Mouse (Mus musculus) small intestine, adult 2 months (tissue): ENCODE results near the gene Evl.

Experiments
- CTCF ChIP-seq: fragments of 200-500 bp; IDR thresholded peaks from 2 replicates; pipeline ENCODE4 v1.5.1; 2012; ENCODE audit warnings: low read depth, mild to moderate bottlenecking, control low read depth, inconsistent platforms, low read length, moderate library complexity, mixed read lengths; ENCODE audit not compliant: insufficient replicate concordance, insufficient read length; ENCODE audit errors: extremely low read depth
- POLR2A ChIP-seq: fragments of 200-500 bp; IDR thresholded peaks from 2 replicates; pipeline ENCODE4 v1.6.1; 2012; ENCODE audit warnings: low read depth, mild to moderate bottlenecking, control low read depth, inconsistent platforms, low read length, moderate library complexity

DNA sequence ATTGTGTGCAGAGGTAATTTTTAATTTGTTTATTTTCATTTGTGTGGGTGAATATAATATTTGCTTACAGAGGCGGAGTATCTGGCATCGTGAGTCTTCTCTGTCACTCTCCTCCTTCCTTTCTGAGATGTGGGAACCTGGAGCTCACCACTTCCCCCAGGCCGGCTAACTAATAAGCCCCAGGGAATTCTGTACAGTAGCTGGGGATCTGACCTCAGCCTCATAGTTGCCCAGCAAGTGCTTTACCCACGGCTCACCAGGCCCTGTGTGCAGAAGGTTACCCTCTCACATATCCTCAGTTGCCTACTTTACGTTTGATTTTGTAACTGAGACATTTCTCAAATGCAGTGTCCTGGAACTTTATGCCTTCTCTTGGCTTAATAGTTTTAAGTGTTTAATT is 37.1 kb downstream of the Evl start:
- TF ChIP-seq CTCF (no peak), POLR2A (no peak)
